Mouse (Mus musculus) E14TG2a.4 (cell line): ENCODE data around the gene Spns3.

Experiments
- CTCF ChIP-seq: conservative IDR thresholded peaks from 2 replicates; pipeline ENCODE4 v1.5.1; 2014; ENCODE audit warnings: low read length
- NANOG ChIP-seq: IDR thresholded peaks from 2 replicates; pipeline ENCODE4 v1.6.1; 2014; ENCODE audit warnings: borderline replicate concordance, low read length, mixed read lengths
- POU5F1 ChIP-seq: IDR thresholded peaks from 2 replicates; pipeline ENCODE4 v1.6.1; 2014; ENCODE audit warnings: low read length, borderline replicate concordance

DNA sequence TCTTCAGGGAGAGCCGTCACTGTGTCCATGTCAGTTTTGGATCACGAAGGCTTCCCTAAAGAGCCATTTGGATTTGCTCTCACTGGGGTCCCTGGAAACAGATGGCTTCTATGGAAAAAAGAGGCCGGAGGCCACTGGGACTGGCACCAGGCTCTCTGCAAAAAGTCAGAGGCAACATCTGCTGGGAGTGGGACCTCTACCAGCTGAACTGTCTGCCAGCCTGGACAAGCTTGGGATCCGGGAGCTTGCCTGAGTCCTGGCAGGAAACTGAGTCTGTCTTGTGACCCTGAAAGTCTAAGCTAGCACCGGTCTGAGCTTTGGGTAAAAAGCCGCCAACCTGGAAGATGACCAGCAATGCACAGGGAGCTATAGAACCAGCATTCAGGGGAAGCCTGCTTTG lies 78.9 kb downstream of the Spns3 start:
- TF ChIP-seq CTCF (no peak), POU5F1 (no peak), NANOG (no peak)
